In genomic region chr2:173641370-173641769, GRCm38 (mm10) we compare ENCODE assay signal across 29 mouse cellular contexts. TPM values are rescaled to one million over a fixed set of nuclear protein-coding genes. Genes with fewer than 3 reads are reported as not detected.
DNase-seq lines count a peak whose midpoint lies in the region; ATAC-seq and TF ChIP-seq lines count a peak whose summit lies in the region.
"Had no signal": no experiment of that assay in that cellular context is flagged by ENCODE, and none has a peak within 500 bp of the region (broad histone marks: within the 10 kb centered on the region; RNA-seq: fewer than 3 reads in every experiment).

No protein-coding gene starts in this region.

- ATAC-seq in intestine, embryonic 16.5 days: 0 out of 2 replicates have a peak, but pooled peaks have one; percentile 42
- ATAC-seq in intestine, embryonic 15.5 days: no peak
- ATAC-seq in lung, postnatal 0 days: peak; percentile 60
- no peak for ATAC-seq in limb, embryonic 15.5 days (ENCODE audit: insufficient number of reproducible peaks, low FRiP score, low TSS enrichment, low read depth)
- ATAC-seq in forebrain, embryonic 13.5 days: no peak
- ATAC-seq: activated CD4-positive, CD25-positive, alpha-beta regulatory T cell, adult 4 months; forebrain, postnatal 0 days; midbrain, embryonic 13.5 days had no signal

- no peak overlapping the region for H3K9ac ChIP-seq in intestine, embryonic 16.5 days (ENCODE audit: low read depth, low read length)
- H3K9ac ChIP-seq in intestine, embryonic 15.5 days: no peak overlapping the region
- H3K9ac ChIP-seq in lung, postnatal 0 days (replicated peaks; ENCODE audit: low read depth): no peak overlapping the region
- H3K9ac ChIP-seq in limb, embryonic 15.5 days: no peak overlapping the region
- no peak overlapping the region for H3K9ac ChIP-seq in forebrain, embryonic 13.5 days
- H3K9ac ChIP-seq: forebrain, postnatal 0 days; heart, embryonic 13.5 days; hindbrain, embryonic 13.5 days; kidney, embryonic 15.5 days; liver, embryonic 14.5 days; midbrain, embryonic 13.5 days had no signal

- no peak for TF ChIP-seq EP300 in lung, postnatal 0 days (IDR thresholded peaks at IDR 0.05)

- no peaks in the 10 kb centered on the region for H3K9me3 ChIP-seq in intestine, embryonic 16.5 days (ENCODE audit: control insufficient read depth, low read length)
- no peaks in the 10 kb centered on the region for H3K9me3 ChIP-seq in intestine, embryonic 15.5 days
- H3K9me3 ChIP-seq in lung, postnatal 0 days (ENCODE audit: low read length): no peaks in the 10 kb centered on the region
- H3K9me3 ChIP-seq in limb, embryonic 15.5 days: no peaks in the 10 kb centered on the region; the same call in 1 of the 2 replicates
- H3K9me3 ChIP-seq in forebrain, embryonic 13.5 days (replicated peaks): peaks cover 6% of the 10 kb centered on the region
- H3K9me3 ChIP-seq: heart, embryonic 13.5 days; hindbrain, embryonic 13.5 days; kidney, embryonic 15.5 days; midbrain, embryonic 13.5 days had no signal

- H3K27ac ChIP-seq in intestine, embryonic 16.5 days (ENCODE audit: low read length): no peak overlapping the region
- H3K27ac ChIP-seq in intestine, embryonic 15.5 days: no peak overlapping the region
- no peak overlapping the region for H3K27ac ChIP-seq in lung, postnatal 0 days (ENCODE audit: low read length)
- peak overlapping the region; percentile 71 for H3K27ac ChIP-seq in limb, embryonic 15.5 days
- no peak overlapping the region for H3K27ac ChIP-seq in forebrain, embryonic 13.5 days
- H3K27ac ChIP-seq: heart, embryonic 13.5 days; hindbrain, embryonic 13.5 days; kidney, embryonic 15.5 days; liver, embryonic 14.5 days; midbrain, embryonic 13.5 days had no signal

- no peaks in the 10 kb centered on the region for H3K27me3 ChIP-seq in intestine, embryonic 16.5 days (replicated peaks; ENCODE audit: control insufficient read depth, insufficient read depth, low read length)
- H3K27me3 ChIP-seq in intestine, embryonic 15.5 days (replicated peaks): no peaks in the 10 kb centered on the region
- no peaks in the 10 kb centered on the region for H3K27me3 ChIP-seq in lung, postnatal 0 days (replicated peaks; ENCODE audit: insufficient read depth, low read length)
- no peaks in the 10 kb centered on the region for H3K27me3 ChIP-seq in limb, embryonic 15.5 days
- H3K27me3 ChIP-seq in forebrain, embryonic 13.5 days: peaks cover 55% of the 10 kb centered on the region
- H3K27me3 ChIP-seq: heart, embryonic 13.5 days; hindbrain, embryonic 13.5 days; midbrain, embryonic 13.5 days had no signal

- no peak for TF ChIP-seq CTCF in lung, postnatal 0 days (IDR thresholded peaks at IDR 0.05)

- H3K4me2 ChIP-seq in intestine, embryonic 16.5 days (ENCODE audit: low read depth, low read length): no peak overlapping the region
- H3K4me2 ChIP-seq in intestine, embryonic 15.5 days (replicated peaks): no peak overlapping the region
- no peak overlapping the region for H3K4me2 ChIP-seq in lung, postnatal 0 days (replicated peaks; ENCODE audit: low read depth, low read length)
- no peak overlapping the region for H3K4me2 ChIP-seq in limb, embryonic 15.5 days
- H3K4me2 ChIP-seq in forebrain, embryonic 13.5 days: no peak overlapping the region
- H3K4me2 ChIP-seq: heart, embryonic 13.5 days; hindbrain, embryonic 13.5 days; kidney, embryonic 15.5 days; midbrain, embryonic 13.5 days had no signal

- no peaks in the 10 kb centered on the region; the same call in 1 of the 2 replicates for H3K36me3 ChIP-seq in intestine, embryonic 16.5 days (ENCODE audit: control insufficient read depth, insufficient read depth, low read length)
- H3K36me3 ChIP-seq in intestine, embryonic 15.5 days: no peaks in the 10 kb centered on the region
- H3K36me3 ChIP-seq in lung, postnatal 0 days (ENCODE audit: insufficient read depth, low read length): no peaks in the 10 kb centered on the region
- H3K36me3 ChIP-seq in limb, embryonic 15.5 days: peaks cover 13% of the 10 kb centered on the region
- H3K36me3 ChIP-seq in forebrain, embryonic 13.5 days (ENCODE audit: poor library complexity, severe bottlenecking): no peaks in the 10 kb centered on the region

- peak; percentile 46 for DNase-seq in lung, postnatal 0 days (ENCODE audit: low spot score)
- DNase-seq in lung, postnatal 4 days: no peak
- peak; percentile 48 for DNase-seq in adipocyte (ENCODE audit: low spot score)
- DNase-seq: adrenal gland, adult 8-10 months; B cell, adult 2 months; cerebellum, adult 2 months; cerebellum, postnatal 14 days; forebrain, postnatal 0 days; gastrocnemius, postnatal 10 days; heart, postnatal 4 days; kidney, adult 11 months; kidney, postnatal 25 days; liver; lung, adult 2 months; retina, postnatal 1 day; right cerebral cortex, postnatal 14 days; thymus, adult 18-20 months; thymus, postnatal 25 days had no signal

- H3K4me3 ChIP-seq in intestine, embryonic 16.5 days (ENCODE audit: low read length): no peak overlapping the region
- no peak overlapping the region for H3K4me3 ChIP-seq in intestine, embryonic 15.5 days (replicated peaks)
- H3K4me3 ChIP-seq in lung, postnatal 0 days (ENCODE audit: low read depth, low read length): no peak overlapping the region
- no peak overlapping the region for H3K4me3 ChIP-seq in limb, embryonic 15.5 days
- no peak overlapping the region for H3K4me3 ChIP-seq in forebrain, embryonic 13.5 days
- H3K4me3 ChIP-seq: erythroblast, embryonic 14.5 days; heart, embryonic 13.5 days; hindbrain, embryonic 13.5 days; kidney, embryonic 15.5 days; midbrain, embryonic 13.5 days had no signal

- peaks cover 4% of the 10 kb centered on the region for H3K4me1 ChIP-seq in intestine, embryonic 16.5 days (ENCODE audit: control insufficient read depth, insufficient read depth, low read length)
- peaks cover 5% of the 10 kb centered on the region; the same call in 1 of the 2 replicates for H3K4me1 ChIP-seq in intestine, embryonic 15.5 days (replicated peaks)
- H3K4me1 ChIP-seq in lung, postnatal 0 days (ENCODE audit: insufficient read depth, low read depth, low read length): no peaks in the 10 kb centered on the region
- H3K4me1 ChIP-seq in limb, embryonic 15.5 days: peaks cover 15% of the 10 kb centered on the region
- peaks cover 12% of the 10 kb centered on the region for H3K4me1 ChIP-seq in forebrain, embryonic 13.5 days
- H3K4me1 ChIP-seq: midbrain, embryonic 13.5 days had no signal

RNA-seq across cellular contexts. Expression of gene Rab22a, which starts 18.2 kb away (rescaled TPM):
- 31.2 and 32.4 TPM in 2 replicates for polyA plus RNA-seq in intestine, embryonic 16.5 days (2015; fragmentation: Nextera tagmentation; extraction: Ambion mirVana)
- 31.8 and 33.6 TPM in 2 replicates for polyA plus RNA-seq in intestine, embryonic 15.5 days (2015; fragmentation: Nextera tagmentation; extraction: Ambion mirVana)
- 27.3 and 29.0 TPM in 2 replicates for polyA plus RNA-seq in lung, postnatal 0 days (2015; fragmentation: Nextera tagmentation; extraction: Ambion mirVana)
- polyA plus RNA-seq in limb, embryonic 15.5 days (2015; fragmentation: Nextera tagmentation; extraction: Ambion mirVana): 43.0 and 45.5 TPM in 2 replicates
- polyA plus RNA-seq in forebrain, embryonic 13.5 days (2015; fragmentation: Nextera tagmentation; extraction: Ambion mirVana): 33.2 and 34.8 TPM in 2 replicates

Comparison
In these comparisons a context has a peak if more than half of its experiments do, and no peak if none do; other contexts are left out.
1. ATAC-seq: peak in intestine, embryonic 16.5 days (single experiment) and lung, postnatal 0 days (single experiment); none in intestine, embryonic 15.5 days (single experiment), limb, embryonic 15.5 days (single experiment) and forebrain, embryonic 13.5 days (single experiment).
2. DNase-seq: peak in lung, postnatal 0 days (single experiment) and adipocyte (single experiment); none in lung, postnatal 4 days (0 of 2).